Mouse (Mus musculus) adrenal gland, postnatal 10 days (tissue): ENCODE measurements around the gene Slc39a2. TPM values are rescaled to one million over a fixed set of nuclear protein-coding genes. Genes with fewer than 3 reads are reported as not detected.

Experiments
- DNase-seq: peaks from one replicate; pipeline ENCODE4 v3.0.0; 2021; ENCODE audit warnings: mixed read lengths
- total RNA-seq, 2 experiments: library from RNA; stranded (reverse); gene quantifications; 2 replicates each; pipeline ENCODE4 v1.2.3; 2021

The Slc39a2 gene
- total RNA-seq, 2 experiments from 2014 or later = 0.24 to 0.97 TPM

DNA sequence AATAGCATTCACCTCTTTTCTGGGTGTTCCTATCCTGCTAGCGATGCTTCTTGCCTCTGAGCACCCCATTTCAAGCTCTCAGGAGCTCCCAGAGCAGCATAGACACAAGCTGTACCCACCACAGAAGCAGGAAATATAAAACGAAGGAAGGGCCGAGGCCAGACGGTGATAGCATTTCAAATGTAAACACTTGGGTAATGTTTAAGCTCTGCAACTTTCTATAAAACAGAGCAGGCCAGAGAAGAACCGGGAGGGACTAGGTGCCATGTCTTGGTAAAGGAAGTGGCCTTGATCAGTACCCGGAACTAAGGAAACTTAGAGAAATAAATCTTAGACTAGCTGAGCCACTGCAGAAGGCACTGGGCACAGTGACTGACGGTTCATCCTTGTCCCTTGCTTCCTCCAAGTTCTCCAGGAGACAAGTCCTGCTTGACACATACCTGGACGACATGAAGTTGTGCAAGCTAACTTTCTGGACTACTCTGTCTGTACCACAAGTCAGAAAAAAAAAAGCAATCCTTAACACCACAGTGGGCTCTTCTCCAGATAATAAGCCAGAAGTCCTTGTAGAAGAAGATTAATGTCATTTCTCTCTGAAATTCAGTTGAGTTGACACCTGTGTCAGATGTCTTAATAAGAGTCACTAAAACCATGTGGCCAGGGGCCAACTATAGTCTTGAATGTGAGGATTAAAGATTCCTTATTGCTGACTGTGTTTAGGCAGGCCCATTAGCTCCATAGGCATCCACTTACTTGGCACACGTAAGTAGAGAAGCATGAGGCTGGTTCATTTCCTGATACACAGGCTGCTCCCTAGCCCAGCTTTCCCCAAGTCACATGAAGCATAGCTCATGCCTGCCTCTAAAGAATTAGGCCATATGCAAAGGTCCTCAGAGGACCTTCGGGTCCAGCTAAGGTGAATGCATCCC, 39.7 kb downstream of the Slc39a2 start:
- DNase-seq = no peak

- DNase-seq = no peak
Observed at GRCm38 (mm10) chr14:51939005-51939404, 46.3 kb downstream of the Slc39a2 start.

DNA sequence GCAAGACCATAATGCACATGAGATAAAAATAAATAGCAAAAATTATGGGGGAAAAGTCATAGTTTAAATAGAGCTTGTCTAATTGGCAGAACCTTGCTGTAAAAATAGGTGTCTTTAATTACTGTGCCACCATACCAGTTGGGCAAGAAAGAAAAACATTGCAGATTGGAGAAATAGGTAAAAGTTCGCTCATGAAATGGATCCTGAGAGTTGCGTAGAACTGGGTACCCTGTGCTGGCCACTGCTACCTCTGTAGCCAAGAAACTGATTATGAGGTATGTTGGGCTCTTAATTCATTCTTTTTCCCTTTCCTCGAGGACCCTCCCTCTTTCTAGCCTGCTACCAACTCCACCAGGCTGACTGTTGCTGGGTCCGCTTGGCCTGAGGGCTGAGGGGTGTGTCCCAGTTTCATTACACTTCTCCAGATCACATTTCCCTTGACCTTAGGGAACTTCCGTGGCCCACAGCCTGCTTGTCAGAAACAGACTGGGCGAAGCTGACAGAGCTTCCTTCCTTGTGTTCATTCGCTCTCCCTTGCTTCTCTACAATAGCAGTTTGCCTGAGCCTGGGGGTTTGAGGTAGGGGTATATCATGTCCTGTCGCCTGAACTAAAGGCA, 48.4 kb downstream of the Slc39a2 start:
- DNase-seq = peak; percentile 71

DNA sequence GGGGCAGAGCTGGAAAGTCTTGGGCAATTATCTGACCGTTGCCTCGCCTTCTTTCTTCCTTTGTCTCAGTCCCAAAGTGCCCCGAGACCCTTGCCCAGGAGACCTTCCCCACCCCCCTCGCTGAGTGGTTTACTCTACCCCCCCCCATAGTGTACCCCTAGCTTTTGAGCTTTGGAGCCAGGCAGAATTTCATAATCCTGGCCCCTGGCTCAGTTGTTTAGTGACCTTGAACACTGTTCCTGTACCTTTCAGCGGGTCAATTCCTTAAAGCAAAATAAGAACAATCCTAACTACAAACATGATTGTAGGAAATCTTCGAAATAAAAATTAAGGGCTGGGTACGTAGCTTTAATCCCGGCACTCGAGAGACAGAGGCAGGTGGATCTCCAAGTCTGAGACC, 48.9 kb downstream of the Slc39a2 start:
- DNase-seq = peak; percentile 30

GRCm38 (mm10) chr14:51942236-51942635, 49.5 kb downstream of the Slc39a2 start:
- DNase-seq = no peak

DNA sequence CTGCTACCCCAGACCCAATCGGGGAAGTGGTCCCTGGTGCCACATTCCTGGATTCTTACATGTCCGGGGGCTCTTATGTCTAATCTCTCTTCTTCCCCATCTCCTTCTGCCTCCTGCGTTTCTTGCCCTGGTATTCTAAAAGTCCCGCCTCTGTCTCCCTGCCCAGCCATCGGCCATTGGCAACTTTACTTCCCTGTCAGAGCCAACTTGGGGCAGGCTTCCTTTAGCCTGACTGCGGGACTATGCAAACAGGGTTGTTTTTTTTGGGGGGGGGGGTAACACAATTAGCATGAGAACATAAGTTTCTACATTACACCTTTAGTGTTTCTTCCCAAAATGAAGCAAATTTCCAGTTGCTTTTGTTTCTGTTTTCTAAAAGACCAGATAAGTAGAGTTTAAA, 50.6 kb downstream of the Slc39a2 start:
- DNase-seq = no peak

Other genes starting within 250 kb of the Slc39a2 start
- gene Gm17079, start 197.4 kb upstream of the Slc39a2 start, total RNA-seq = not detected
- gene Gm5800, start 175.7 kb upstream of the Slc39a2 start, total RNA-seq = not detected
- gene Ang4, start 119.3 kb upstream of the Slc39a2 start, total RNA-seq = not detected
- not detected for gene AY358078, start 92.8 kb upstream of the Slc39a2 start, total RNA-seq
- gene Ear6, start 39.2 kb upstream of the Slc39a2 start, total RNA-seq = 1 to 10 TPM in 1 of 2 experiments, not detected in 1; 1.5 TPM
- gene Mettl17, start 8.0 kb upstream of the Slc39a2 start, total RNA-seq = 10 to 100 TPM; 29.5 to 34.7 TPM
- 100 to 1,000 TPM; 337 to 338 TPM for gene Ndrg2, start 21.3 kb downstream of the Slc39a2 start, total RNA-seq
- not detected for gene Tppp2, start 25.5 kb downstream of the Slc39a2 start, total RNA-seq
- gene Rnase13, start 29.9 kb downstream of the Slc39a2 start, total RNA-seq = not detected
- gene Arhgef40, start 91.8 kb downstream of the Slc39a2 start, total RNA-seq = 10 to 100 TPM; 60.8 to 78.7 TPM
- gene Tmem253, start 122.8 kb downstream of the Slc39a2 start, total RNA-seq = 1 to 10 TPM; 4.8 to 7.0 TPM
- gene Zfp219, start 127.8 kb downstream of the Slc39a2 start, total RNA-seq = 10 to 100 TPM; 54.6 to 59.2 TPM
- not detected for gene Olfr221, start 149.6 kb downstream of the Slc39a2 start, total RNA-seq
- 100 to 1,000 TPM; 186 TPM for gene Hnrnpc, start 211.1 kb downstream of the Slc39a2 start, total RNA-seq
- gene Rpgrip1, start 217.8 kb downstream of the Slc39a2 start, total RNA-seq = 1 to 10 TPM in 1 of 2 experiments, under 1 TPM in 1; 0.42 to 1.3 TPM